Mouse (Mus musculus): ENCODE measurements around the gene Ankrd52. TPM values are rescaled to one million over a fixed set of nuclear protein-coding genes. Genes with fewer than 3 reads are reported as not detected.

Ankrd52 gene
- polyA plus RNA-seq, 1 experiment from 2014 or later = 12.3 TPM

DNA sequence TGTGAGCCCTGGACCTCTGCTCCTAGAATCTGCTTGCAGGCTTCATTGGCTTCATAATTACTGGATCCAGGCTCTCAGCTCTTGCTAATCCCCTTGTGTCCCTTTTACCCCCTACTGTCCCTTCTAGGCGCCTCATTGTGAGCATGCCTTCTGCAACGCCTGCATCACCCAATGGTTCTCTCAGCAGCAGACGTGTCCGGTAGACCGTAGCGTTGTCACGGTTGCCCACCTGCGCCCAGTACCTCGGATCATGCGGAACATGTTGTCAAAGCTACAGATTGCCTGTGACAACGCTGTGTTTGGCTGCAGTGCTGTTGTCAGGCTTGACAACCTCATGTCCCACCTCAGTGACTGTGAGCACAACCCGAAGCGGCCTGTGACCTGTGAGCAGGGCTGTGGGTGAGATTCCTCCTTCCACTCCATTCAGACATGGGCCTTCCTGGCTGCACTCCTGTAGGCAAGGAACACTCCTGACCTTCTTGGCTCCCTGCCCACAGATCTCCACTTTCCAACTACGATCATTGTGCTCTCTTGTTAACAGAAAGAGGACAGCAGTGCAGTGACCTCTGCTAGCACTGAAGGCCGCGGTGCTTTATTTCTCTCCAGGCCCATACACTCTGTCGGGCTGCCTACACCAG lies 58.4 kb downstream of the Ankrd52 start:
- Histone ChIP-seq H3K4me3 (ENCODE audit: low read depth, low read length) (no peak overlapping the region), H3K27ac (ENCODE audit: low read depth, low read length) (no peak overlapping the region), H3K4me1 (replicated peaks; ENCODE audit: control insufficient read depth, insufficient read depth, low read length) (no peaks in the 10 kb centered on the region), H3K27me3 (ENCODE audit: control insufficient read depth, insufficient read depth, low read length) (no peaks in the 10 kb centered on the region), H3K9ac (ENCODE audit: low read depth, low read length) (no peak overlapping the region), H3K4me2 (replicated peaks; ENCODE audit: low read depth, low read length) (no peak overlapping the region), H3K36me3 (ENCODE audit: control insufficient read depth, insufficient read depth, low read length) (peaks cover 8% of the 10 kb centered on the region; the same call in 1 of the 2 replicates), H3K9me3 (ENCODE audit: control insufficient read depth, low read length) (no peaks in the 10 kb centered on the region)
- no peak for DNase-seq (ENCODE audit: low spot score)
- no peak for ATAC-seq (ENCODE audit: low FRiP score)
- 90% methylated on average over 17 of the region's 17 CpGs for WGBS

DNA sequence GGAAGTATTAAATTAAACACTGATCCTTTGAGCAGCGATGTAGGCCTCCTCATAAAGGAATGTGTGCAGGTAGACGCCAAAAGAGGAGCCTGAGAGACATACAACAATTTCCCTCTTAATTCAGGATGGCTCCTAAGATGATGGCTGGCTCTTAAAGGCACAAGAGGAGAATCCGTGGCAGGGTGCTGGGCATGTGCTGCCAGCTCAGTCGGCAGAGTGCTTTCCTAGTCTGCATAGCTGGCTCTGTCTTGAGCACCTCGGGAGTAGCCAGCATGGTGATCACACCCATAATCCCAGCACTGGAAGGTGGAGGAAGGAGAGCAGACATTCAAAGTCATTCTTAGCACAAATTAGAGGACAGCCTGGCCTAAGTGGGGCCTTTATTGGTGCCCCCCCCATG lies 59.0 kb downstream of the Ankrd52 start:
- ATAC-seq (ENCODE audit: low FRiP score) (no peak), DNase-seq (ENCODE audit: low spot score) (no peak)
- no peaks in the 10 kb centered on the region for H3K27me3 ChIP-seq (ENCODE audit: control insufficient read depth, insufficient read depth, low read length)
- H3K36me3 ChIP-seq (ENCODE audit: control insufficient read depth, insufficient read depth, low read length) = peaks cover 8% of the 10 kb centered on the region; the same call in 1 of the 2 replicates
- H3K4me1 ChIP-seq (replicated peaks; ENCODE audit: control insufficient read depth, insufficient read depth, low read length) = no peaks in the 10 kb centered on the region
- no peak overlapping the region for H3K27ac ChIP-seq (ENCODE audit: low read depth, low read length)
- H3K9ac ChIP-seq (ENCODE audit: low read depth, low read length) = no peak overlapping the region
- 96% methylated on average over 5 of the region's 5 CpGs for WGBS
- no peaks in the 10 kb centered on the region for H3K9me3 ChIP-seq (ENCODE audit: control insufficient read depth, low read length)
- no peak overlapping the region for H3K4me2 ChIP-seq (replicated peaks; ENCODE audit: low read depth, low read length)
- no peak overlapping the region for H3K4me3 ChIP-seq (ENCODE audit: low read depth, low read length)

DNA sequence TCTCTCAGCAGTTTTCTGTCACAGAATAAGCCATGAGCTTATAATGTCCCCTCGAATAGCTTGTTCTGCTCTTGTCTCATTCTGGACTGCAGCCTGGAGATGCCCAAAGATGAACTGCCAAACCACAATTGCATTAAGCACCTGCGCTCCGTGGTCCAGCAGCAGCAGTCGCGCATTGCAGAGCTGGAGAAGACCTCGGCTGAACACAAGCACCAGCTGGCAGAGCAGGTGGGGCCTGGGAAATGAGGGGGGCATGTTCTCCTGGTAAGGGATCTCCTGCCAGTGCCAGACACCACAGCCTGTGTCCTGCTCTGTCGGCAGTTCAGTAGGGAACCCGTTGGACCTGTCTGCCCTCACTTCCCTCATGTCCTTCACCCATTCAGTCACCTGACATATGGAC lies 59.5 kb downstream of the Ankrd52 start:
- WGBS = 96% methylated on average over 8 of the region's 8 CpGs
- ATAC-seq (ENCODE audit: low FRiP score) = no peak
- peaks cover 8% of the 10 kb centered on the region; the same call in 1 of the 2 replicates for H3K36me3 ChIP-seq (ENCODE audit: control insufficient read depth, insufficient read depth, low read length)

DNA sequence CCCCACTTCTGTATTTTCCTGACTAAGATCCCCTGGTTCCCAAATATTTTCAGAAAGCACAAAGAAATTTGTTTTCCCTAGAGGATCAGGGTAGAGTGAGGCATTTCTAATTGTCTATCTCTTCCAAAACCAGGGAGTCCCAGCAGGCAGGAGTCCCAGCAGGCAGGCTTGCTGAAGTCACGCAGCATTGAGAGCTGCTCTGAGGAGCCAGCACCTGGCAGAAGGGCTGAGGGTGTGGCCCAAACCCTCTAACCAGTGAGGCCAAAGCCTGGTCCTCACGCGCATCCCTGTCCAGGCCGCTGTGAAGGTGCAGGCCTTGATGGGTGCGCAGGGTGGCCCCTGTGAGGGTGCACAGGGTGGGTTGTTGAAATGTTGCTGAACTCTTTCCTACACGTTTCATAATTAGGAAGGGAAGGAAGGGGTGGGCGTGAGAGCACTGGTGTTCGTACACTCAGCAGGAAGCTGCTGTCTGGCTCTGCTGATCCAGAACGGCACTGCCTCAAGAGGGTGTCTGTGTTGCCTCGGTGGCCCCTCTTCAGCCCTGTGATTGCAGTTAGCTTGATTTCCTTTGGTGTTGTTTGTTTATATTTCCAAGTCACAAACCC lies 61.9 kb downstream of the Ankrd52 start:
- Histone ChIP-seq H3K9ac (ENCODE audit: low read depth, low read length) (no peak overlapping the region), H3K36me3 (ENCODE audit: control insufficient read depth, insufficient read depth, low read length) (peaks cover 8% of the 10 kb centered on the region; the same call in 1 of the 2 replicates), H3K27me3 (ENCODE audit: control insufficient read depth, insufficient read depth, low read length) (no peaks in the 10 kb centered on the region), H3K9me3 (ENCODE audit: control insufficient read depth, low read length) (no peaks in the 10 kb centered on the region), H3K4me1 (replicated peaks; ENCODE audit: control insufficient read depth, insufficient read depth, low read length) (no peaks in the 10 kb centered on the region), H3K4me3 (ENCODE audit: low read depth, low read length) (no peak overlapping the region), H3K27ac (ENCODE audit: low read depth, low read length) (no peak overlapping the region), H3K4me2 (replicated peaks; ENCODE audit: low read depth, low read length) (no peak overlapping the region)
- DNase-seq (ENCODE audit: low spot score) (no peak), ATAC-seq (ENCODE audit: low FRiP score) (no peak)
- 81% methylated on average over 10 of the region's 10 CpGs for WGBS

More for the DNA sequence above, 59.5 kb downstream of the Ankrd52 start:
- Histone ChIP-seq H3K4me1 (replicated peaks; ENCODE audit: control insufficient read depth, insufficient read depth, low read length) (no peaks in the 10 kb centered on the region), H3K9me3 (ENCODE audit: control insufficient read depth, low read length) (no peaks in the 10 kb centered on the region), H3K4me3 (ENCODE audit: low read depth, low read length) (no peak overlapping the region), H3K9ac (ENCODE audit: low read depth, low read length) (no peak overlapping the region), H3K27me3 (ENCODE audit: control insufficient read depth, insufficient read depth, low read length) (no peaks in the 10 kb centered on the region), H3K4me2 (replicated peaks; ENCODE audit: low read depth, low read length) (no peak overlapping the region), H3K27ac (ENCODE audit: low read depth, low read length) (no peak overlapping the region)
- no peak for DNase-seq (ENCODE audit: low spot score)

DNA sequence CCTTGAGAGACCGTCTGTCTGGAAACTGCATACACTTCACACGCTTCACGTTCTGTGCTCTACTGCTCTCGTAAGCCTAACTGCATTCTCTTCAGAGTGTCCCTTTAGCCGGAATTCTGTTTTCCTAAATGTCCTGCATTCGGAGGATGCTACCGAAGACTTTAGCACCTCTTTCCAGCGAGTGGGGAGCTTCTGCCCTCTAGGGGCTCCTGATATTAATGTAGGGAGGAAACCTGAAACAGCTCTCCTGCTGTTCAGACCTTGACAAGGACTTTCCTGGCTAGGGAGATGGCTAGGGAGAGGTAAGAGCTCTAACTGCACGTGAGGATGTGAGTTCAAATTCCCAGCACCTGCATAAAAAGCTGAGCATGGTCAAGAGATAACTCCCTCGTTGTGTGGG lies 63.5 kb downstream of the Ankrd52 start:
- Histone ChIP-seq H3K27me3 (ENCODE audit: control insufficient read depth, insufficient read depth, low read length) (no peaks in the 10 kb centered on the region), H3K4me3 (ENCODE audit: low read depth, low read length) (no peak overlapping the region), H3K36me3 (ENCODE audit: control insufficient read depth, insufficient read depth, low read length) (peaks cover 7% of the 10 kb centered on the region; the same call in 1 of the 2 replicates), H3K27ac (ENCODE audit: low read depth, low read length) (no peak overlapping the region), H3K4me2 (replicated peaks; ENCODE audit: low read depth, low read length) (no peak overlapping the region), H3K4me1 (replicated peaks; ENCODE audit: control insufficient read depth, insufficient read depth, low read length) (no peaks in the 10 kb centered on the region), H3K9ac (ENCODE audit: low read depth, low read length) (no peak overlapping the region), H3K9me3 (ENCODE audit: control insufficient read depth, low read length) (no peaks in the 10 kb centered on the region)
- DNase-seq (ENCODE audit: low spot score) (no peak), ATAC-seq (ENCODE audit: low FRiP score) (no peak)
- 73% methylated on average over 10 of the region's 10 CpGs for WGBS

DNA sequence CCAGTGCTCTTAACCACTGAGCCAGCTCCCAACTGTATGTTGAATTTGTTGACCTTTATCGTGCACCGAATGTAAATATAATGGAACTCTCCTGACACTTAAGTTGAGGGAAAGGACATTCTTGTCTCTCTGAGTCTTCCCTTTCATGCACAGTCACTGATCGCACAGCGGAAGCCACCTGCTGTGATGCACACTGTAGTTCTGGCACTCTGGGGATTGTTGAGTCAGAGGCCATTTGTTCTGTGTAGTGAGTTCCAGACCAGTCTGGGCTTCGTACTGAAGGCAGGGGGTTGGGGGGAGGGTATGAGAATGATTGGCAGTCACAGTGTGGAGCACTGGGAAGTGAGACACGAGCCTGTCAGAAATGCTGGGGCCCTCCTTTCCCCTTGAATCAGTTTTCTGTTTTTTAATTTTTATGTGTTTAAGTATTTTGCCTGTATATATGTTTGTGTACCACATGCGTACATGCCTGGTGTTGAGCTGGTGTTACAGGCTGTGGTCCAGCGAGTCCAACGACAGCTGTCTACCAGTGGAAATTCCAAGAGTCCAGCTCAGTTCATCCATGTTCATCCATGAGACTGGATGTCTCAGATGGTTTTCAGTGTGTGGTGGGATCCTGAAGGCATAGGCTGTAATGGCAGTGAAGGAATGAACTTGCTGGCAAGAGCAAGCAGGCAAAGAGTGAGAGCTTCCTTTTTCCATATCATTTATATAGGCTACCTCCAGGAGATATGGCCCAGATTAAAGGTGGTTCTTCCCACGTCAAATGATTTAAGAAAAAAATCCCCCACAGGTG lies 64.6 kb downstream of the Ankrd52 start:
- peaks cover 3% of the 10 kb centered on the region; the same call in 1 of the 2 replicates for H3K36me3 ChIP-seq (ENCODE audit: control insufficient read depth, insufficient read depth, low read length)
- DNase-seq (ENCODE audit: low spot score) (no peak), ATAC-seq (ENCODE audit: low FRiP score) (no peak)
- no peaks in the 10 kb centered on the region for H3K27me3 ChIP-seq (ENCODE audit: control insufficient read depth, insufficient read depth, low read length)
- H3K4me1 ChIP-seq (replicated peaks; ENCODE audit: control insufficient read depth, insufficient read depth, low read length) = no peaks in the 10 kb centered on the region
- H3K9ac ChIP-seq (ENCODE audit: low read depth, low read length) = no peak overlapping the region
- no peaks in the 10 kb centered on the region for H3K9me3 ChIP-seq (ENCODE audit: control insufficient read depth, low read length)
- no peak overlapping the region for H3K4me2 ChIP-seq (replicated peaks; ENCODE audit: low read depth, low read length)
- H3K4me3 ChIP-seq (ENCODE audit: low read depth, low read length) = no peak overlapping the region
- 87% methylated on average over 10 of the region's 10 CpGs for WGBS
- no peak overlapping the region for H3K27ac ChIP-seq (ENCODE audit: low read depth, low read length)

DNA sequence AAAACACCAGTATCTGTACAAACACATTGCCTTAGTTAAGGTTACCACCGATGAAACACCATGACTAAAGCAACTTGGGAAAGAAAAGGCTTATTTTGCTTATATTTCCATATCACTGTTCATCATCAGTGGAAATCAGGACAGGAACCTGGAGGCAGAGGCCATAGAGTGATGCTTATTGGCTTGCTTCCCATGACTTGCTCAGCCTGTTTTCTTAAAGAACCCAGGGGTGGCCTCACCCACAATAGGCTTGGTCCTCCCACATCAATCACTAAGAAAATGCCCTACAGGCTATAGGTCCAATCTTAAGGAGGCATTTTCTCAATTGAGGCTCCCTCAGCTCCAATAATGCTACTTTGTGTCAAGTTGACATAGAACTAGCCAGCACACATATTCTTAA lies 65.8 kb downstream of the Ankrd52 start:
- Histone ChIP-seq H3K4me3 (ENCODE audit: low read depth, low read length) (no peak overlapping the region), H3K36me3 (ENCODE audit: control insufficient read depth, insufficient read depth, low read length) (peaks cover 3% of the 10 kb centered on the region; the same call in 1 of the 2 replicates), H3K4me2 (replicated peaks; ENCODE audit: low read depth, low read length) (no peak overlapping the region), H3K27ac (ENCODE audit: low read depth, low read length) (no peak overlapping the region), H3K27me3 (ENCODE audit: control insufficient read depth, insufficient read depth, low read length) (no peaks in the 10 kb centered on the region), H3K4me1 (replicated peaks; ENCODE audit: control insufficient read depth, insufficient read depth, low read length) (no peaks in the 10 kb centered on the region), H3K9ac (ENCODE audit: low read depth, low read length) (no peak overlapping the region), H3K9me3 (ENCODE audit: control insufficient read depth, low read length) (no peaks in the 10 kb centered on the region)
- DNase-seq (ENCODE audit: low spot score) (no peak), ATAC-seq (ENCODE audit: low FRiP score) (no peak)
- WGBS = 97% methylated on average over 1 of the region's 1 CpGs

DNA sequence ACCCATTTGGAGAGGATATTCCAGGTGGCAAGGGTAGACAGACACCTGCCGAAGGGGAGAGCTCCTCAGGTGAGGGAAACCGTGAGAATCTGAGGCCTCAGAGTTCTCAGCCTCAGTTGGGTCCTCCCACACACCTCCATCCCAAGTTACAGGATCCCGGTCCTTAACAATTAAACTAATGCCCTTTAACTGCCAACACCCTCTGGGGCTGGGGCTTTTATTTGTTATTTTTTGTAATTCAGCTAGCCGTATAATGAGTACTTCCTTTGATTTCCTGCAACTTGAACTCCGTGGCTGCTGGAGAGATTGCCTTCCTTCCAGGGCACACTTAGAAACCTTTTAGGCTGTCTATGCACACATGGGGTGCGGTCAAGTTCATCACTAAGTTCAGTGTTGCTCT lies 67.4 kb downstream of the Ankrd52 start:
- WGBS = 85% methylated on average over 6 of the region's 6 CpGs
- H3K4me3 ChIP-seq (ENCODE audit: low read depth, low read length) = no peak overlapping the region
- H3K4me2 ChIP-seq (replicated peaks; ENCODE audit: low read depth, low read length) = no peak overlapping the region
- H3K9ac ChIP-seq (ENCODE audit: low read depth, low read length) = no peak overlapping the region
- no peaks in the 10 kb centered on the region for H3K27me3 ChIP-seq (ENCODE audit: control insufficient read depth, insufficient read depth, low read length)
- no peak overlapping the region for H3K27ac ChIP-seq (ENCODE audit: low read depth, low read length)
- ATAC-seq (ENCODE audit: low FRiP score) (no peak), DNase-seq (ENCODE audit: low spot score) (no peak)
- no peaks in the 10 kb centered on the region for H3K4me1 ChIP-seq (replicated peaks; ENCODE audit: control insufficient read depth, insufficient read depth, low read length)
- H3K36me3 ChIP-seq (ENCODE audit: control insufficient read depth, insufficient read depth, low read length) = no peaks in the 10 kb centered on the region; the same call in 1 of the 2 replicates
- H3K9me3 ChIP-seq (ENCODE audit: control insufficient read depth, low read length) = no peaks in the 10 kb centered on the region

All from hindbrain, embryonic 11.5 days (tissue).